Mouse (Mus musculus) ES-E14 (cell line): ENCODE data around the gene Sv2b.

Source experiments
- CHD2 ChIP-seq: IDR thresholded peaks from 2 replicates; pipeline ENCODE4 v1.6.1; 2014; ENCODE audit warnings: mild to moderate bottlenecking, low read depth, low read length, inconsistent platforms
- HCFC1 ChIP-seq: IDR thresholded peaks from 2 replicates; pipeline ENCODE4 v1.6.1; 2012; ENCODE audit warnings: low read length, inconsistent platforms, borderline replicate concordance; ENCODE audit not compliant: insufficient read depth
- MAFK ChIP-seq: IDR thresholded peaks from 2 replicates; pipeline ENCODE4 v1.6.1; 2014; ENCODE audit warnings: mild to moderate bottlenecking, low read depth, low read length, inconsistent platforms; ENCODE audit not compliant: insufficient read depth
- ZC3H11A ChIP-seq: IDR thresholded peaks from 2 replicates; pipeline ENCODE4 v1.6.1; 2012; ENCODE audit warnings: low read depth, mild to moderate bottlenecking, inconsistent platforms, low read length, borderline replicate concordance
- ZNF384 ChIP-seq: IDR thresholded peaks from 2 replicates; pipeline ENCODE4 v1.6.1; 2012; ENCODE audit warnings: low read depth, low read length, inconsistent platforms

- no peak for TF ChIP-seq HCFC1
- TF ChIP-seq MAFK: no peak
- TF ChIP-seq ZNF384: no peak
- TF ChIP-seq CHD2: no peak
- no peak for TF ChIP-seq ZC3H11A
Observed at GRCm38 (mm10) chr7:75308140-75308456, 964 bp downstream of the Sv2b start.
